Mouse (Mus musculus): ENCODE measurements around the gene Ptprt. TPM values are rescaled to one million over a fixed set of nuclear protein-coding genes. Genes with fewer than 3 reads are reported as not detected.

Ptprt gene
- polyA plus RNA-seq, 1 experiment, result not detected

DNA sequence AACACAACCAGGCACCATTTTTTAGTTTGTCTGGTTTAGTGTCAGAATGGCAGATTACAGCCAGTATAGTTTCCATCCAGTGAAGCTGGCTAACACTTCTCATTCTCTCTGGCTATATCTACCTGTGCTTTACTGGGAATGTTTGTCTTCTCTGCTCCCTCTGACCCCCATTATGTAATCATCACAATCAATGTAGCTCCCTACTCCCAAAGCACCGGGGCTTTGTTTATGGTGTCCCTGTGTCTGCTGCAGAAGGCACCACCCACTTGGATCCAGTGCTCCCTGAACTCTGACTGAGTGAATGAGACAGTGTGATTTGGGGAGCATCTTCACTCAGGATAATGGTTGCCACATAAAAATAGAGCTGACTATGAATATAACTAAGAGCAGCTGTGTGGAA lies 217.8 kb downstream of the Ptprt start:
- TF ChIP-seq CTCF (IDR thresholded peaks at IDR 0.05; ENCODE audit: low read depth, low read length) (no peak), POLR2A (IDR thresholded peaks at IDR 0.05; ENCODE audit: borderline replicate concordance, low read depth, low read length) (no peak)
- H3K4me1 ChIP-seq (ENCODE audit: control insufficient read depth, insufficient read depth, low read length), result no peaks in the 10 kb centered on the region
- H3K4me3 ChIP-seq (ENCODE audit: insufficient read depth, low read length), result no peak overlapping the region
- no peak overlapping the region for H3K27ac ChIP-seq (ENCODE audit: insufficient read depth, low read depth, low read length)

DNA sequence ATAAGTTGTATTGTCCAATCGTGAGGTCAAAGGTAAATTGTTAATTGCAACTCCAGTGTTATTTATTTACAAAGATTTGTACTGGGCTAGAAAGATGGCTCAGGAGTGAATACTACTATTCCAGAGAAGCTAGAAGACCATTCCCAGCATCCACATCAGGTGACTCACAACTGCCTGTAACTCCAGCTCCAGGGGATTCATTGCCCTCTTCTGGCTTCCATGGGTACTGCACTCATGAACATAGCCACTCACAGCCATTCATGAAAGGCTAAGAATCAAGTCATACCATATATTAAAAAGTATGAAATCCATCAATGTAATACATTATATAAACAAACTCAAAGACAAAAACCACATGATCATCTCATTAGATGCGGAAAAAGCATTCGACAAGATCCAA lies 224.3 kb downstream of the Ptprt start:
- no peak overlapping the region for H3K4me3 ChIP-seq (ENCODE audit: insufficient read depth, low read length)
- TF ChIP-seq POLR2A (IDR thresholded peaks at IDR 0.05; ENCODE audit: borderline replicate concordance, low read depth, low read length), result no peak
- TF ChIP-seq CTCF (IDR thresholded peaks at IDR 0.05; ENCODE audit: low read depth, low read length), result no peak
- no peaks in the 10 kb centered on the region for H3K4me1 ChIP-seq (ENCODE audit: control insufficient read depth, insufficient read depth, low read length)
- H3K27ac ChIP-seq (ENCODE audit: insufficient read depth, low read depth, low read length), result no peak overlapping the region

- no peak overlapping the region for H3K27ac ChIP-seq (ENCODE audit: insufficient read depth, low read depth, low read length)
- TF ChIP-seq CTCF (IDR thresholded peaks at IDR 0.05; ENCODE audit: low read depth, low read length), result no peak
- TF ChIP-seq POLR2A (IDR thresholded peaks at IDR 0.05; ENCODE audit: borderline replicate concordance, low read depth, low read length), result no peak
- H3K4me3 ChIP-seq (ENCODE audit: insufficient read depth, low read length), result no peak overlapping the region
- H3K4me1 ChIP-seq (ENCODE audit: control insufficient read depth, insufficient read depth, low read length), result no peaks in the 10 kb centered on the region
Measured at GRCm38 (mm10) chr2:162430171-162430570, 230.8 kb downstream of the Ptprt start.

GRCm38 (mm10) chr2:162426114-162426513 lies 234.8 kb downstream of the Ptprt start:
- H3K27ac ChIP-seq (ENCODE audit: insufficient read depth, low read depth, low read length), result no peak overlapping the region
- TF ChIP-seq POLR2A (IDR thresholded peaks at IDR 0.05; ENCODE audit: borderline replicate concordance, low read depth, low read length) (no peak), CTCF (IDR thresholded peaks at IDR 0.05; ENCODE audit: low read depth, low read length) (no peak)
- no peaks in the 10 kb centered on the region for H3K4me1 ChIP-seq (ENCODE audit: control insufficient read depth, insufficient read depth, low read length)
- H3K4me3 ChIP-seq (ENCODE audit: insufficient read depth, low read length), result no peak overlapping the region

GRCm38 (mm10) chr2:162418181-162418580 lies 242.8 kb downstream of the Ptprt start:
- H3K4me1 ChIP-seq (ENCODE audit: control insufficient read depth, insufficient read depth, low read length), result no peaks in the 10 kb centered on the region
- H3K4me3 ChIP-seq (ENCODE audit: insufficient read depth, low read length), result no peak overlapping the region
- no peak overlapping the region for H3K27ac ChIP-seq (ENCODE audit: insufficient read depth, low read depth, low read length)
- TF ChIP-seq POLR2A (IDR thresholded peaks at IDR 0.05; ENCODE audit: borderline replicate concordance, low read depth, low read length) (no peak), CTCF (IDR thresholded peaks at IDR 0.05; ENCODE audit: low read depth, low read length) (no peak)

DNA sequence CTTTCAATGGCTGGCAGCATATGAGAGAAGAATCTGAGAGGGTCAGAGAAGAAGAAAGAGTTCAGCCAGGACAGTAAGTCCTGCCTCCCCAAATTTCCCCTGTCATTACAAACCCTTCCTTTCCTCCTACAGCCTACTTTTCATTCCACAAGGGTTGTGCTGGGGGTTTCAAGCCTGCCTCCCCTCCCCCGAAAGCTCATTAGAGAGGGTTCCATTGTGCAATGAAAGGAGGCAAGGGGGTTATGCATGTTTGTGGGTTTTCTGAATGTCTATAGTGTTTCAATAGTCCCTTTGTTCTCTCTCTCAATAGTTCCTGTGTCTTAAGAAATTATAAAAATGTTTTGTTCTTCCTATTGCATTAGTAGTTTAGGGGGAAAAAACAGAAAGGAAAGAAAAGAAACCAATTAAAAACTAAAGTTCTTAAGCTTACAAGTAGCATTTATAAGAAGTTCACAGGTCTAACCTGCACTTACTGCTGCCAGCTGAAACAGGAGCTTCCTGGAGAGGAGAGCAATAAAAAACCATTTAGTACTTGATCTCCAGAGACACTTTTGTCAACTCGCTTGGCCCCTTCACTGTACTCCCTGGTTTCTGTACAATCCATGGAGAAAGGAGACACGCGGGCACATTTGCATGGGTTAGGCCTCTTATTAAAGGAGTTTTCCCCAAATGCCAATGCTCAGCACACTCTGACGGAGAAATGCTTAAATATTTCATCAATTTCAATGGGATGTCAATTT lies 247.7 kb downstream of the Ptprt start:
- no peak for TF ChIP-seq POLR2A (IDR thresholded peaks at IDR 0.05; ENCODE audit: borderline replicate concordance, low read depth, low read length)
- no peak for TF ChIP-seq CTCF (IDR thresholded peaks at IDR 0.05; ENCODE audit: low read depth, low read length)
- no peaks in the 10 kb centered on the region for H3K4me1 ChIP-seq (ENCODE audit: control insufficient read depth, insufficient read depth, low read length)

DNA sequence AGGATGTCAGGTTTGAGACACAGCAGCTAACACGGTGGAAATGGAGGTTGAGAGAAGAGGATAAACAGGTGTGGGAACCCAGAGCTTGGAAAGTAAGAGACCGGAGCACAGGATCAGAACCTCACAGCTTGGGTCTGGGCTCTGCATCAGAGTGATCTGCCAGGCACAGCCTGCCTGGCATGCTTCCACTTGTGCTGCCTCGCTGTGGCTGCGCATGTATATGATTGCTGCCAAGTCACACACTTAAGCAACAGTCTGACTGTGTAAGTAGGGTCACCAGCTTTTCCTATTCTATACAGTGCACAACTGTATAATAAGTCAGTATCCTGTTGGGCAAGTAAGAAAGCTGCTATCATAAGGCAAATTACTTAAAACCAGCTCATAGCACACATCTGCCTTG lies 249.9 kb downstream of the Ptprt start:
- TF ChIP-seq POLR2A (IDR thresholded peaks at IDR 0.05; ENCODE audit: borderline replicate concordance, low read depth, low read length) (no peak), CTCF (IDR thresholded peaks at IDR 0.05; ENCODE audit: low read depth, low read length) (no peak)
- H3K4me3 ChIP-seq (ENCODE audit: insufficient read depth, low read length), result no peak overlapping the region
- no peak overlapping the region for H3K27ac ChIP-seq (ENCODE audit: insufficient read depth, low read depth, low read length)
- no peaks in the 10 kb centered on the region for H3K4me1 ChIP-seq (ENCODE audit: control insufficient read depth, insufficient read depth, low read length)

More for the DNA sequence above, 247.7 kb downstream of the Ptprt start:
- Histone ChIP-seq H3K4me3 (ENCODE audit: insufficient read depth, low read length) (no peak overlapping the region), H3K27ac (ENCODE audit: insufficient read depth, low read depth, low read length) (no peak overlapping the region)

DNA sequence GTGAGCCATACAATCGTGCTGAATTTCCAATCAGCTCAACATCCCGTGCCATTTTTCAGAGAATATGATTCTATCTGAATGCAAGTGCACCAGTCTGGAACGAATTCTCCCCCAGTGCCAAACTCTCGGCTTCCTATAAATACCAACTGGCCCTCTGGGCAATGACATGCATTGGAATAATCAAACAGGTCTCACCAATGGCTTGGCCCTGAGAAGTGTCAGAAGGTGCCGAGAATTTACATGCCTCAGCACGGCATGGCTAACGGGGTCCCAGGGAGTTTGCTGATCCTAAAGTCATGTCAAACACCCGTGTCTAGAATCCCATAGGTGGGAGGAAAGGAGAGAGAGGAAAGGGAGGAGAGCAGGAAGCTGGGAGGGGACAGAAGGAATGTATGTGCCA lies 251.7 kb downstream of the Ptprt start:
- Histone ChIP-seq H3K4me1 (ENCODE audit: control insufficient read depth, insufficient read depth, low read length) (no peaks in the 10 kb centered on the region), H3K4me3 (ENCODE audit: insufficient read depth, low read length) (no peak overlapping the region)
- TF ChIP-seq POLR2A (IDR thresholded peaks at IDR 0.05; ENCODE audit: borderline replicate concordance, low read depth, low read length), result no peak
- no peak for TF ChIP-seq CTCF (IDR thresholded peaks at IDR 0.05; ENCODE audit: low read depth, low read length)

DNA sequence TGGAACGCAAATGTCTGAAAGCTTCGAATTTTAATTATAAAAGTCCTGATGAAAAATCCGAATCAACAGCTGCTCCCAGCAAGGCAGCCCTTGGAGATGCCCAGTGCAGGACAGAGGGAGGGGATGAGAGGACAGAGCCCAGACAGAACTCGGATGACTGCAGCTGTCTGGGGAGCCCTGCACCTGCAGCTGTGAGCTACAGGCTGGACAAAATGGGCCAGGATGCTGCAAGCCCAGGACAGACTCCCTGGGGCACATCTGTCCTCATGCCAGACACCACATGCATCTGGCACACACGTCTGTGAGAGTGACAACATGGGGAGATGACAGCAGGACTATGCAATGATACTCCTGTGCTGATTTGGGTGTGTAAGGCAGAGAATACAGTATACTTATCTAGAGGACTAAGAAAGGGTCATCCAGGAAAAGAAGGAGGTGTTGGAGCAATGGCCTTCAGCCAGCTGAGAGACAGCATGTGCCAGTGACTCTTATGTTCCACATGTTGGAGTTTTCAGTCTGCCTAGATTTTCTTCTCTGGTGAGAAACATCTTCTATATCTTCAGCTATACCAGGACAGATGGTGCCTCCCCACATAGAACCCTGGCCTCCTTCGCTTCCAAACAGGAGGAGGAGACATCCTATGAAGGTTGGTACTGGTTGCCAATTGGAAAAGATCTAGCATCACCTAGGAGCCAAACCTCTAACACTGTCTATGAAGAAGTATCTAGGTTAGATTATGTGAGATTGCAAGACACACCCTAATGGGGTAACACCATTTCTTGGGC lies 259.4 kb downstream of the Ptprt start:
- no peak overlapping the region for H3K4me3 ChIP-seq (ENCODE audit: insufficient read depth, low read length)
- no peak for TF ChIP-seq CTCF (IDR thresholded peaks at IDR 0.05; ENCODE audit: low read depth, low read length)
- no peak for TF ChIP-seq POLR2A (IDR thresholded peaks at IDR 0.05; ENCODE audit: borderline replicate concordance, low read depth, low read length)
- no peak overlapping the region for H3K27ac ChIP-seq (ENCODE audit: insufficient read depth, low read depth, low read length)
- H3K4me1 ChIP-seq (ENCODE audit: control insufficient read depth, insufficient read depth, low read length), result no peaks in the 10 kb centered on the region

More for the DNA sequence above, 251.7 kb downstream of the Ptprt start:
- H3K27ac ChIP-seq (ENCODE audit: insufficient read depth, low read depth, low read length), result no peak overlapping the region

DNA sequence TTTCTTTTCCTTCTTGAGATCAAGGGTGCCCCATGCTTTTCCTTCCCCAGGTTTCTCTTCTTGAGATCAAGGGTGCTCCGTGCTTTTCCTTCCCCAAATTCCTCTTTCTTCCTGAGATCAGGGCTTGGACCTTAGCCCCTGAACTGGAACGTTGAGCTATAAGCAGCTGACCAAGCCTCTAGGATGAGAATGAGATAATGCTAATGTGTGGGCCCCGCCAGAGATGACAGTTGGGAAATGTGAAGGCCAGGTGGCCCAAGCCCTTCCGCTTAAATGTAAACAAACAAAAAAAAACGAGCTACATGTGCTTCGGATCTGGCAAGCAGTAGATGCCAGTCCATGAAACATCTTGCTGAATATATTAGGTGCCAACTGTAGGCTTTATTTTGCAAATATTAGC lies 266.3 kb downstream of the Ptprt start:
- TF ChIP-seq POLR2A (IDR thresholded peaks at IDR 0.05; ENCODE audit: borderline replicate concordance, low read depth, low read length) (no peak), CTCF (IDR thresholded peaks at IDR 0.05; ENCODE audit: low read depth, low read length) (no peak)
- no peak overlapping the region for H3K27ac ChIP-seq (ENCODE audit: insufficient read depth, low read depth, low read length)
- no peaks in the 10 kb centered on the region for H3K4me1 ChIP-seq (ENCODE audit: control insufficient read depth, insufficient read depth, low read length)
- H3K4me3 ChIP-seq (ENCODE audit: insufficient read depth, low read length), result no peak overlapping the region
